Mouse (Mus musculus) kidney, embryonic 14.5 days (tissue): ENCODE data around the gene Dnajb8. TPM values are rescaled to one million over a fixed set of nuclear protein-coding genes. Genes with fewer than 3 reads are reported as not detected.

Source experiments
- ATAC-seq: fragments of 200-750 bp; cut with Nextera tagmentation; 2 replicates; pipeline ENCODE4 v1.8.0; 2017; ENCODE audit warnings: moderate number of reproducible peaks, mild to moderate bottlenecking, moderate TSS enrichment, moderate library complexity; ENCODE audit not compliant: low FRiP score, low TSS enrichment
- H3K27ac ChIP-seq: fragments of 300-500 bp; sonication (generic); 2 replicates; pipeline ENCODE4 v1.5.1; 2014; ENCODE audit warnings: low read depth, mild to moderate bottlenecking, low read length, moderate library complexity, mixed read lengths
- H3K27me3 ChIP-seq: fragments of 300-500 bp; sonication (generic); 2 replicates; pipeline ENCODE4 v1.6.1; 2014; ENCODE audit warnings: mild to moderate bottlenecking, low read length; ENCODE audit not compliant: control insufficient read depth, insufficient read depth
- H3K36me3 ChIP-seq: fragments of 300-500 bp; sonication (generic); 2 replicates; pipeline ENCODE4 v1.6.1; 2014; ENCODE audit warnings: low read length, mixed read lengths; ENCODE audit not compliant: control insufficient read depth, insufficient read depth
- H3K4me1 ChIP-seq: fragments of 300-500 bp; sonication (generic); 2 replicates; pipeline ENCODE4 v1.6.1; 2014; ENCODE audit warnings: low read length, mixed read lengths; ENCODE audit not compliant: control insufficient read depth, insufficient read depth
- H3K4me2 ChIP-seq: fragments of 300-500 bp; sonication (generic); replicated peaks from 2 replicates; pipeline ENCODE4 v1.6.1; 2014; ENCODE audit warnings: low read depth, mild to moderate bottlenecking, low read length
- H3K4me3 ChIP-seq: fragments of 300-500 bp; sonication (generic); 2 replicates; pipeline ENCODE4 v1.5.1; 2014; ENCODE audit warnings: mild to moderate bottlenecking, low read length
- H3K9ac ChIP-seq: fragments of 300-500 bp; sonication (generic); 2 replicates; pipeline ENCODE4 v1.6.1; 2014; ENCODE audit warnings: low read depth, mild to moderate bottlenecking, low read length, moderate library complexity
- H3K9me3 ChIP-seq: fragments of 300-500 bp; sonication (generic); 2 replicates; pipeline ENCODE4 v1.6.1; 2016; ENCODE audit warnings: low read length; ENCODE audit not compliant: control insufficient read depth
- WGBS: fragments of 180-500 bp; shearing (Covaris S2); extraction: QIAGEN DNeasy Blood & Tissue Kit; methylation state at CpG from one replicate; pipeline ENCODE4 v1.1.7; 2014; 5-methylcytosine and 5-hydroxymethylcytosine counted together
- polyA plus RNA-seq: library from polyadenylated mRNA; unstranded; fragments of >200 nt; fragmentation: Nextera tagmentation; extraction: Ambion mirVana; gene quantifications from 2 replicates; pipeline ENCODE4 v1.2.1, GENCODE M21; 2014

Dnajb8 gene
- polyA plus RNA-seq, 1 experiment from 2014 or later = not detected

- Histone ChIP-seq H3K4me3 (no peak overlapping the region), H3K9ac (no peak overlapping the region), H3K4me2 (no peak overlapping the region), H3K27me3 (peaks cover 88% of the 10 kb centered on the region), H3K9me3 (no peaks in the 10 kb centered on the region), H3K4me1 (peaks cover 15% of the 10 kb centered on the region), H3K36me3 (no peaks in the 10 kb centered on the region), H3K27ac (no peak overlapping the region)
- ATAC-seq = no peak
- WGBS = 20% methylated on average over 4 of the region's 4 CpGs
Observed at GRCm38 (mm10) chr6:88191411-88192070, 30.5 kb upstream of the Dnajb8 start.

- no peak overlapping the region for H3K4me3 ChIP-seq
- no peaks in the 10 kb centered on the region for H3K36me3 ChIP-seq
- H3K9me3 ChIP-seq = no peaks in the 10 kb centered on the region
- H3K27ac ChIP-seq = no peak overlapping the region
- no peak for ATAC-seq
- H3K27me3 ChIP-seq = peaks cover 99% of the 10 kb centered on the region
- H3K4me1 ChIP-seq = peaks cover 28% of the 10 kb centered on the region
- 19% methylated on average over 8 of the region's 8 CpGs for WGBS
- H3K4me2 ChIP-seq = no peak overlapping the region
- H3K9ac ChIP-seq = no peak overlapping the region
Observed at GRCm38 (mm10) chr6:88192756-88193155, 29.3 kb upstream of the Dnajb8 start.

- no peaks in the 10 kb centered on the region for H3K9me3 ChIP-seq
- peaks cover 33% of the 10 kb centered on the region for H3K4me1 ChIP-seq
- H3K4me2 ChIP-seq = peak within 1 kb of the TSS; percentile 60
- H3K9ac ChIP-seq = peak within 1 kb of the TSS; percentile 56
- whole genome bisulfite sequencing = 3% methylated on average over 37 of the region's 57 CpGs
- H3K27me3 ChIP-seq = peaks cover 99% of the 10 kb centered on the region
- peak within 1 kb of the TSS; percentile 59 for H3K4me3 ChIP-seq
- H3K36me3 ChIP-seq = no peaks in the 10 kb centered on the region
- no peak for ATAC-seq
- no peak within 1 kb of the TSS for H3K27ac ChIP-seq
Observed at GRCm38 (mm10) chr6:88193433-88194052, 28.5 kb upstream of the Dnajb8 start, which contains the start of gene Gata2. Gata2 (plus strand) TSS chr6:88193891.

- ATAC-seq = no peak
- no peak overlapping the region for H3K27ac ChIP-seq
Observed at GRCm38 (mm10) chr6:88194053-88194977, 27.8 kb upstream of the Dnajb8 start.

GRCm38 (mm10) chr6:88194978-88195325, 27.1 kb upstream of the Dnajb8 start:
- ATAC-seq = no peak
- Histone ChIP-seq H3K4me1 (peaks cover 46% of the 10 kb centered on the region), H3K27ac (no peak overlapping the region)

More at GRCm38 (mm10) chr6:88194053-88194977, 27.8 kb upstream of the Dnajb8 start:
- Histone ChIP-seq H3K27me3 (peaks cover 99% of the 10 kb centered on the region), H3K9ac (peak overlapping the region; percentile 56), H3K4me2 (peak overlapping the region; percentile 60), H3K9me3 (no peaks in the 10 kb centered on the region), H3K4me3 (peak overlapping the region; percentile 59), H3K4me1 (peaks cover 41% of the 10 kb centered on the region), H3K36me3 (no peaks in the 10 kb centered on the region)
- under 1% methylated on average over 58 of the region's 58 CpGs for WGBS

GRCm38 (mm10) chr6:88196054-88196732, 25.9 kb upstream of the Dnajb8 start:
- Histone ChIP-seq H3K9ac (peak overlapping the region; percentile 60), H3K27ac (no peak overlapping the region), H3K4me2 (peak overlapping the region; percentile 87), H3K9me3 (no peaks in the 10 kb centered on the region), H3K4me3 (peak overlapping the region; percentile 59), H3K36me3 (no peaks in the 10 kb centered on the region), H3K27me3 (peaks cover 98% of the 10 kb centered on the region), H3K4me1 (peaks cover 42% of the 10 kb centered on the region)
- WGBS = 5% methylated on average over 33 of the region's 33 CpGs
- no peak for ATAC-seq

More at GRCm38 (mm10) chr6:88194978-88195325, 27.1 kb upstream of the Dnajb8 start:
- Histone ChIP-seq H3K36me3 (no peaks in the 10 kb centered on the region), H3K9me3 (no peaks in the 10 kb centered on the region), H3K4me2 (peak overlapping the region; percentile 60), H3K27me3 (peaks cover 99% of the 10 kb centered on the region), H3K4me3 (peak overlapping the region; percentile 59; the same call in 1 of the 2 replicates), H3K9ac (peak overlapping the region; percentile 56; the same call in 1 of the 2 replicates)
- 13% methylated on average over 7 of the region's 7 CpGs for WGBS

GRCm38 (mm10) chr6:88196733-88197312, 25.2 kb upstream of the Dnajb8 start:
- Histone ChIP-seq H3K27me3 (peaks cover 97% of the 10 kb centered on the region), H3K9ac (peak overlapping the region; percentile 60; the same call in 1 of the 2 replicates), H3K36me3 (no peaks in the 10 kb centered on the region), H3K4me2 (peak overlapping the region; percentile 87), H3K9me3 (no peaks in the 10 kb centered on the region), H3K27ac (peak overlapping the region; percentile 59), H3K4me1 (peaks cover 44% of the 10 kb centered on the region), H3K4me3 (peak overlapping the region; percentile 59)
- WGBS = 1% methylated on average over 41 of the region's 44 CpGs
- ATAC-seq = no peak
